Mouse (Mus musculus): Measurements from ENCODE around the gene Miip. TPM values are rescaled to one million over a fixed set of nuclear protein-coding genes. Genes with fewer than 3 reads are reported as not detected.
"Not testable (repeated sequence)": the region's sequence is repeated elsewhere in the genome, so short reads cannot be mapped to it uniquely, and the experiment has no call there.

Gene Miip
- polyA plus RNA-seq, 1 experiment from 2014 or later, result 55.3 TPM

- H3K27ac ChIP-seq (replicated peaks); ATAC-seq (replicated peaks); H3K4me1 ChIP-seq; H3K4me3 ChIP-seq; H3K27me3 ChIP-seq; H3K4me2 ChIP-seq (replicated peaks); H3K9ac ChIP-seq (replicated peaks): not testable (repeated sequence)
- H3K36me3 ChIP-seq, result peaks cover 30% of the 10 kb centered on the region
- peaks cover 33% of the 10 kb centered on the region for H3K9me3 ChIP-seq
- 83% methylated on average over 7 of the region's 7 CpGs for WGBS
Measured at GRCm38 (mm10) chr4:147819659-147820058, 49.0 kb downstream of the Miip start.

- Histone ChIP-seq H3K4me2 (replicated peaks) (no peak overlapping the region), H3K4me1 (no peaks in the 10 kb centered on the region), H3K27me3 (no peaks in the 10 kb centered on the region), H3K4me3 (no peak overlapping the region), H3K36me3 (no peaks in the 10 kb centered on the region), H3K9ac (replicated peaks) (no peak overlapping the region), H3K9me3 (peaks cover 7% of the 10 kb centered on the region; the same call in 1 of the 2 replicates), H3K27ac (replicated peaks) (no peak overlapping the region)
- ATAC-seq (replicated peaks), result no peak
- WGBS, result 84% methylated on average over 2 of the region's 2 CpGs
Measured at GRCm38 (mm10) chr4:147814592-147815167, 53.9 kb downstream of the Miip start.

- H3K4me3 ChIP-seq, result no peak overlapping the region
- ATAC-seq (replicated peaks), result no peak
- no peak overlapping the region for H3K9ac ChIP-seq (replicated peaks)
- peaks cover 3% of the 10 kb centered on the region for H3K4me1 ChIP-seq
- H3K36me3 ChIP-seq, result no peaks in the 10 kb centered on the region
- no peak overlapping the region for H3K27ac ChIP-seq (replicated peaks)
- no peaks in the 10 kb centered on the region for H3K27me3 ChIP-seq
- H3K4me2 ChIP-seq (replicated peaks), result no peak overlapping the region
- H3K9me3 ChIP-seq, result peaks cover 7% of the 10 kb centered on the region; the same call in 1 of the 2 replicates
- WGBS, result 46% methylated on average over 5 of the region's 5 CpGs
Measured at GRCm38 (mm10) chr4:147813249-147813765, 55.3 kb downstream of the Miip start.

Other genes starting within 250 kb of the Miip start
- 0.84 and 1.1 TPM in 2 replicates for gene Zfp979, start 226.3 kb downstream of the Miip start, polyA plus RNA-seq (2015; fragmentation: Nextera tagmentation; extraction: Ambion mirVana)
- not detected in 2 replicates for gene Zfp534, start 166.3 kb downstream of the Miip start, polyA plus RNA-seq (2015; fragmentation: Nextera tagmentation; extraction: Ambion mirVana)
- 4.9 and 5.3 TPM in 2 replicates for gene Zfp984, start 59.0 kb downstream of the Miip start, polyA plus RNA-seq (2015; fragmentation: Nextera tagmentation; extraction: Ambion mirVana)
- gene Zfp933, start 20.4 kb downstream of the Miip start, polyA plus RNA-seq (2015; fragmentation: Nextera tagmentation; extraction: Ambion mirVana), result 8.3 and 10.7 TPM in 2 replicates
- gene Fv1, start 163 bp upstream of the Miip start, polyA plus RNA-seq (2015; fragmentation: Nextera tagmentation; extraction: Ambion mirVana), result 12.7 and 12.8 TPM in 2 replicates
- 73.6 and 77.2 TPM in 2 replicates for gene Mfn2, start 35.9 kb upstream of the Miip start, polyA plus RNA-seq (2015; fragmentation: Nextera tagmentation; extraction: Ambion mirVana)
- gene Plod1, start 68.0 kb upstream of the Miip start, polyA plus RNA-seq (2015; fragmentation: Nextera tagmentation; extraction: Ambion mirVana), result 16.1 and 16.4 TPM in 2 replicates
- 13.7 and 13.8 TPM in 2 replicates for gene 2510039O18Rik, start 72.1 kb upstream of the Miip start, polyA plus RNA-seq (2015; fragmentation: Nextera tagmentation; extraction: Ambion mirVana)
- gene Nppb, start 117.0 kb upstream of the Miip start, polyA plus RNA-seq (2015; fragmentation: Nextera tagmentation; extraction: Ambion mirVana), result not detected in 2 replicates
- gene Nppa, start 131.9 kb upstream of the Miip start, polyA plus RNA-seq (2015; fragmentation: Nextera tagmentation; extraction: Ambion mirVana), result 0.76 and 1.6 TPM in 2 replicates
- gene Clcn6, start 170.0 kb upstream of the Miip start, polyA plus RNA-seq (2015; fragmentation: Nextera tagmentation; extraction: Ambion mirVana), result 30.8 and 33.4 TPM in 2 replicates
- gene Mthfr, start 170.3 kb upstream of the Miip start, polyA plus RNA-seq (2015; fragmentation: Nextera tagmentation; extraction: Ambion mirVana), result 16.6 and 17.1 TPM in 2 replicates
- gene Agtrap, start 219.2 kb upstream of the Miip start, polyA plus RNA-seq (2015; fragmentation: Nextera tagmentation; extraction: Ambion mirVana), result 4.6 and 5.6 TPM in 2 replicates

Measured in forebrain, embryonic 15.5 days (tissue).